Mouse (Mus musculus) E14TG2a.4 (cell line): ENCODE data around the gene Mybl2.

Experiments
- CTCF ChIP-seq: conservative IDR thresholded peaks from 2 replicates; pipeline ENCODE4 v1.5.1; 2014; ENCODE audit warnings: low read length
- NANOG ChIP-seq: IDR thresholded peaks from 2 replicates; pipeline ENCODE4 v1.6.1; 2014; ENCODE audit warnings: borderline replicate concordance, low read length, mixed read lengths

GRCm38 (mm10) chr2:163079041-163079440, 24.6 kb downstream of the Mybl2 start:
- TF ChIP-seq CTCF (no peak), NANOG (no peak)
